Mouse (Mus musculus): Measurements from ENCODE around the gene Flrt3.

DNA sequence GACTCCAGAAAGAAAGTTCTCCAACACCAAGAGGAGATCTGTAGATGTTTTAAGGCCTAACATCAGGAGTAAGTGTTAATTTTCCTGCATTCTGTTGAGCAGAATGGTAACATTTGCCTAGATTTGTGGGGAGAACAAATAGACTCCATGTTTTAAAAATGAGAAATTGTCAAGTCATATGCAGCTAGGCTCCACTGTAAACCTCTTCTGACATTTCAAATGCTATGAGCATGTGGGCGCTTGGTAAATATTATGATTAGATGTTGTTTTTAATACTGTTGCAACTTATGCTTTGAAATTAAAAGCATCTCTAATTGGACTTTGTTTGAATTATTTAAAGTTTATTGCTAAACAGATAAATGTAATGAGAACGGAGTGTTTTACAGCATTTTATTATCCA lies 55.8 kb downstream of the Flrt3 start:
- TF ChIP-seq POLR2A (IDR thresholded peaks at IDR 0.05; ENCODE audit: insufficient read depth, low read length) (no peak), EP300 (IDR thresholded peaks at IDR 0.05; ENCODE audit: insufficient read depth, low read depth, low read length) (no peak)
